Mouse (Mus musculus) megakaryocyte, embryonic 14.5 days (primary cell): ENCODE data around the gene Clint1.

Source experiments
- FLI1 ChIP-seq: IDR thresholded peaks from 2 replicates; pipeline ENCODE4 v1.6.1; 2012; ENCODE audit warnings: low read length, inconsistent platforms, mixed read lengths
- GATA1 ChIP-seq: IDR thresholded peaks from 3 replicates; pipeline ENCODE4 v1.6.1; 2012; ENCODE audit warnings: mixed read lengths, low read length, inconsistent platforms, borderline replicate concordance

DNA sequence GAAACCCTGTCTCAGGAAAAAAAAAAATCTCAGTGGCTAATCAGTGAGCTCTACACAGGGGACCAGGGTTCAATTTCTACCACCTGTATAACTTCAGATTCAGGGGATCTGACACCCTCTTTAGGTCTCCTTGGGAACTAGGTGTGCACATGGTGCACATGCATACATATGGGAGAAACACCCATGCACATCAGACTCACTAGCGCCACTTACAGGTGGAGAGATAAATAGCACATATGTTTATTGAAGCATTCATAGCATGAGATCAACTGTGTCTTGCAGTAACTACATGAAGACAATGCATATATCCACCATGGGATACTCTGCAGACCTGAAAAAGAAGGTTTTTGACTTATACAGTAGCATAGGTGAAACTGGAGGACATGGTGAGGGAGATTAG, 21.8 kb downstream of the Clint1 start:
- TF ChIP-seq GATA1, result no peak
- TF ChIP-seq FLI1, result no peak
